Mouse (Mus musculus): Measurements from ENCODE around the gene Pde8b. TPM values are rescaled to one million over a fixed set of nuclear protein-coding genes. Genes with fewer than 3 reads are reported as not detected.

Gene Pde8b
- polyA plus RNA-seq, 1 experiment from 2014 or later = 5.3 TPM

DNA sequence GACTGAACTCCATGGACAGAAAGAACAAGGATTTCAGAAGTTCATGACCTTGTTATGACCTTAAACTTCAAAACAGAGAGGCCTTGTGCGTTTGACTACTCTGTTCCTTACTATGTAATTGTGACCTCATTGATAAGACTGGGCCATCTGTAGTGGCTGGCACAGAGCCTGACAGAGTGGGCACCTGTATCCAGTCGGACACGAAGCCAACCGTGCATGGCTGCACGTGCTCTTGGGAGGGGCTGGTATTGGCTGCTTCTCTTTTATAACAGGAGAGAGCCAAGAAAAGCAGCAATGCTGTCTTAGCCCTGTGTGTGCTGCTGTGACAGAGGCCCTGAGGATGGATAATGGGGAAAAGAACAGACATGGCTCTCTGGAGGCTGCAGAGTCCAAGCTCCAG, 73.7 kb downstream of the Pde8b start:
- H3K9ac ChIP-seq = no peak overlapping the region
- H3K4me3 ChIP-seq = no peak overlapping the region
- H3K27ac ChIP-seq = no peak overlapping the region
- H3K36me3 ChIP-seq = no peaks in the 10 kb centered on the region
- no peaks in the 10 kb centered on the region for H3K4me1 ChIP-seq
- no peaks in the 10 kb centered on the region for H3K27me3 ChIP-seq (replicated peaks)
- H3K9me3 ChIP-seq = no peaks in the 10 kb centered on the region
- ATAC-seq (ENCODE audit: low FRiP score, low read depth) = no peak
- WGBS = 63% methylated on average over 5 of the region's 5 CpGs
- no peak overlapping the region for H3K4me2 ChIP-seq (replicated peaks)

DNA sequence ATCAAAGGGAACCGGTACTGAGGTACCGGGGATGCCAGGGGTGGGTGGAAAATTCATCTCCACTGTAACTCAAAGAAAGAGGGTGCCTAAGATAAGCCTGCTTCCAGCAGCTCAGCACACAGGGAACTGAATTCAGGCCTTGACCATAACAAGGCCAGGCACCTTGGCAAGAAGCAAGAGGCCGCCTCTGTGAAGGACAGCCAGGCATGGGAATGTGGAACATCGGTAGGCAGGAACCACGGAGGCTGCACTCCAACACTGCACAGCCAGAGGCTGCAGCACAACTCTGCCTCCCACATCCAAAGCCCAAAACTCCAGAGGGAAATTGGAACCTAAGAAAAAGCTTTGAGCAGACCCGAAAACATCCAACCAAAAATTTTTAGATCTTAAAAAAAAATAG, 75.9 kb downstream of the Pde8b start:
- H3K4me2 ChIP-seq (replicated peaks) = no peak overlapping the region
- no peaks in the 10 kb centered on the region for H3K4me1 ChIP-seq
- H3K36me3 ChIP-seq = no peaks in the 10 kb centered on the region
- H3K27ac ChIP-seq = no peak overlapping the region
- 83% methylated on average over 6 of the region's 6 CpGs for WGBS
- H3K4me3 ChIP-seq = no peak overlapping the region
- no peak for ATAC-seq (ENCODE audit: low FRiP score, low read depth)
- no peak overlapping the region for H3K9ac ChIP-seq
- H3K27me3 ChIP-seq (replicated peaks) = no peaks in the 10 kb centered on the region
- H3K9me3 ChIP-seq = no peaks in the 10 kb centered on the region

DNA sequence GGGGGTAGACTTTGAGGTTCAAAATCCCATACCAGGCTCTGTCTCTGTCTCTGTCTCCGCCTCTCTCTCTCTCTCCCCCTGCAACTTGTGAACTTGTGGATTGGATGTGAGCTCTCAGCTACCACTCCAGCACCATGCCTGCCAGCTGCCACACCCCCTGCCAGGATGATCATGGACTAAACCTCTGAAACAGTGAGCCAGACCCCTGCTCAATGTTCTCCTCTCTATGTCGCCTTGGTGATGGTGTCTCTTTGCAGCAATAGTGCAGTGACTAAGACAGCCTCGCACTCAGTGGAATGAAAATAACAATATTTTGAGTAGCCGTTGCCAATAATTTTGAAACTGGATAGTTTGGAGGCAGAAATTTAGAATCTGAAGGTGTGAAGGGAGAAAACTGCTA, 77.8 kb downstream of the Pde8b start:
- no peak for ATAC-seq (ENCODE audit: low FRiP score, low read depth)
- no peaks in the 10 kb centered on the region for H3K9me3 ChIP-seq
- no peak overlapping the region for H3K4me2 ChIP-seq (replicated peaks)
- H3K4me1 ChIP-seq = no peaks in the 10 kb centered on the region
- no peaks in the 10 kb centered on the region for H3K36me3 ChIP-seq
- H3K27ac ChIP-seq = no peak overlapping the region
- no peak overlapping the region for H3K9ac ChIP-seq
- 94% methylated on average over 4 of the region's 4 CpGs for WGBS
- no peak overlapping the region for H3K4me3 ChIP-seq
- H3K27me3 ChIP-seq (replicated peaks) = no peaks in the 10 kb centered on the region

DNA sequence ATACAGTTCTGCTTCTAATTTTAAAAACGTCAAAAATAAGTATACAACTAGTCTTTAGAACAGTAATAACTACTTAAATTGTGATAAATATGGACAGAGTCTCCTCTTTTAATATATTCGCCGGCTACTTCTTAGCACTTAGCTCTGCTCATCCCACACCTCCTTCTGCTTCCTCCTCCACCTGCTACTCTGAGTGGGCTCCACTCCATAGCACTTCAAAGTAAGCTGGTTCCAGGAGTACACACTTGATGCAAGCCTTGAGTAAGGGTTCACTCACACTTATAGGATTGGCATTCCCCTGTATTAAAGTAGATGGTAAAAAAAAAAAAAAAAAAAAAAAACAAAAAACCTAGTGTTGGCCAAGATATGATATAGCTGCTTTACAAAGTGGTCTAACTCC, 89.9 kb downstream of the Pde8b start:
- WGBS = 90% methylated on average over 3 of the region's 3 CpGs
- ATAC-seq (ENCODE audit: low FRiP score, low read depth) = no peak
- Histone ChIP-seq H3K9ac (no peak overlapping the region), H3K4me3 (no peak overlapping the region), H3K36me3 (no peaks in the 10 kb centered on the region), H3K27me3 (replicated peaks) (no peaks in the 10 kb centered on the region), H3K27ac (no peak overlapping the region), H3K4me2 (replicated peaks) (no peak overlapping the region), H3K4me1 (no peaks in the 10 kb centered on the region), H3K9me3 (no peaks in the 10 kb centered on the region)

DNA sequence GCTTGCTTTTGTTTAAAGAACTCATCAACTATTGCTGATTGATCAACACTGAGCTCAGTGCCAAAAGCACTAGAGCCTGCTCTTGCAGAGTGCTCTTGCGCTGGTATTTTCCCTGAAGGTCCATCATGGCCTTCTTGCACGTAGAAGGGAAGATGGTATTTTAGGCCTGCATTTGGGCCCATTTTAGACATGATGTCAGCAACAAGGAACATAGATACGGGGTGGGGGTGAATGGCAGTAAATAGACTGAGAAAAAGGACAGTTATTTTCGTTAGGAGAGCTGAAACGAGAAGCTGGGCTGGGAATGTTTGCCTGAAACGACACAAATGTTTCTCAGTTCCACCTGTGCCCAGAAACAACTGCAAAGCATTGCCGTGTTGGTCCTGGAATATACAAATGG, 91.2 kb downstream of the Pde8b start:
- no peaks in the 10 kb centered on the region for H3K4me1 ChIP-seq
- H3K4me2 ChIP-seq (replicated peaks) = no peak overlapping the region
- no peak overlapping the region for H3K9ac ChIP-seq
- H3K27ac ChIP-seq = no peak overlapping the region
- H3K27me3 ChIP-seq (replicated peaks) = no peaks in the 10 kb centered on the region
- H3K4me3 ChIP-seq = no peak overlapping the region
- H3K9me3 ChIP-seq = no peaks in the 10 kb centered on the region
- WGBS = 87% methylated on average over 7 of the region's 7 CpGs
- ATAC-seq (ENCODE audit: low FRiP score, low read depth) = no peak
- H3K36me3 ChIP-seq = no peaks in the 10 kb centered on the region

DNA sequence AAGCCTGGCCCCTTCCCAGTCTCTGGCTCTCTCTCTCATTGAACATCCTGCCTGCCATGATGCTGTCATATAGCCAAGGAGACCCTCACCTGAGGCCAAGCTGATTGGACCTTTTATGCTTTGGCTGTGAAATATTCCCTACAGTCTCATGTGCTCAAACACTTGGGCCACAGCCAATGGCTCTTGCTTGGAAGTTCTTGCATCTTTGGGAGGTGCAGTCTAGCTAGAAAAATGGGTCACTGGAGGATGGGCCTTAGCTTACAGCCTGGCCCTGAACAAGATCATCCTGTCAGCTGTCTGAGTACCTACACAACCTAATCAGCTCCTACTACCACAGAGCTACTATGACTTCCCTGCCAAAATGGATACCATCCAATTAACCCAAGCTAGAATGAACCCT, 105.4 kb downstream of the Pde8b start:
- Histone ChIP-seq H3K27ac (no peak overlapping the region), H3K4me2 (replicated peaks) (no peak overlapping the region), H3K4me3 (no peak overlapping the region), H3K36me3 (no peaks in the 10 kb centered on the region), H3K9me3 (no peaks in the 10 kb centered on the region; the same call in 1 of the 2 replicates), H3K4me1 (no peaks in the 10 kb centered on the region), H3K27me3 (replicated peaks) (no peaks in the 10 kb centered on the region), H3K9ac (no peak overlapping the region)
- ATAC-seq (ENCODE audit: low FRiP score, low read depth) = no peak

DNA sequence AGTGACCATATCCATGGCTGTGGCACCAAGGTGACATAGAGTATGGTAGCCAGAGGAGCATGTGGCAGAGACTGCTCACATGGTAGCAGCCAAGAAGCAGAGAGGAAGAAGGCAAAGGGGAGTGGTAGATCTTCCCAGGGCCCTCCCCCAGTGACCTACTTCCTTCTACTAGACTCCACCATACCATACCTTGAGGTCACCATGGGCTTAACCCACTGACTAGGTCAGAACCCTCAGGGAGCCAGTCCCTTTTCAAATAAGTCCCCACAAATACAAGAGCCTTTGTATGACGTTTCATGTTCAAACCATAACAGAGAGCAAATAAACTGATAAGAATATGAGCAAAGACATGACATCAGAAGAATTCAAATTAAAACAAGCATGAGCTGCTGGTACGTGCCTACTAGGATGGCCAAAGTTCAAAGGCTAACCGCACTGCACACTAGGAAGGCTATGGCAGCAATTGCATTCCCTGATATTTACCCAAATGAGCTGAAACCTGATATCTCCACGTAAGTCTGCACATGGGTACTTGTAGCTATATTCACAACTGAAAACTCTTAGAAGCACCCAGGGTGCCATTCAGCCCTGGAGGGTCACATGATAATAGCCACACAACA, 109.6 kb downstream of the Pde8b start:
- ATAC-seq (ENCODE audit: low FRiP score, low read depth) = no peak
- H3K27ac ChIP-seq = no peak overlapping the region
- WGBS = 81% methylated on average over 4 of the region's 4 CpGs

DNA sequence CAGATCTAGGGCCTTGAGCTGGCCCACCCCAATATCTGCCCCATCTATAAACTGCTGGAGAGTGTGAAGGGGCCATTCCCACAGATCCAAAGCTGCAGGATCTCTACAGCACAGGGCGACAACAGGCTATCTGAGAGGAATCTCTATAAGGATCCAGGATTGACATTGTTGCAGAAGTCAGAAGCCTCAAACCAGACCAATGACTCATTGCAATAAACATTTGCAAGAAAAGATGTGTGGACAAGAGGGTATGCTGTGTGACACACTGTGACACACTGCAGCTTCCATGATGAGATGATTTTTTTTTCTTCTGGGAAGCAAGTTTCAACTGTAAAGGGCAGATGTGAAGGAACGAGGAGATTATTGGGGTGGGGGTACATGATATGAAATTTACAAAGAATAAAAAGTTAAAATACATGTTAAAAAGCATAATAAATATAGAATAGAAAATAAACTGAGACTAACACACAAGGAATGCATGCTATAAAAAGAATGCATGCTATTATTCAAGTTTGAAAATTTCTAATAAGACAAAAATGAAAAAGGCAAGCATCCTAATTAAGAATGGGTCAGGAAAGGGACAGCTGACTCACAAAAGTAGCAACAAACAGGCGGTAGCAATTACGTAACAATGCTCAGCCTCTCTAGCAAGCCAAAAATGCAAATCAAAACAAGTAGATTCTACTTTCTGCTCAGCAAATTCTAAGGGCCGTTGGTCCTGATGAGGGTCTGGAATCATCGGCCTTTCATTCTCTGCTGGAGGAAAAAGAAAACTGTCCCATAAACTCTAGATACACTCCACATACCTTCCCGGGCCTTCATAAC, 114.6 kb downstream of the Pde8b start:
- Histone ChIP-seq H3K36me3 (no peaks in the 10 kb centered on the region), H3K4me3 (no peak overlapping the region), H3K4me2 (replicated peaks) (no peak overlapping the region), H3K27ac (no peak overlapping the region), H3K9me3 (no peaks in the 10 kb centered on the region), H3K9ac (no peak overlapping the region), H3K4me1 (no peaks in the 10 kb centered on the region), H3K27me3 (replicated peaks) (no peaks in the 10 kb centered on the region)
- 87% methylated on average over 7 of the region's 7 CpGs for WGBS
- ATAC-seq (ENCODE audit: low FRiP score, low read depth) = no peak

More for the DNA sequence above, 109.6 kb downstream of the Pde8b start:
- no peaks in the 10 kb centered on the region; the same call in 1 of the 2 replicates for H3K9me3 ChIP-seq
- no peaks in the 10 kb centered on the region for H3K27me3 ChIP-seq (replicated peaks)
- H3K4me1 ChIP-seq = no peaks in the 10 kb centered on the region
- H3K4me3 ChIP-seq = no peak overlapping the region
- no peak overlapping the region for H3K4me2 ChIP-seq (replicated peaks)
- H3K9ac ChIP-seq = no peak overlapping the region
- H3K36me3 ChIP-seq = no peaks in the 10 kb centered on the region

DNA sequence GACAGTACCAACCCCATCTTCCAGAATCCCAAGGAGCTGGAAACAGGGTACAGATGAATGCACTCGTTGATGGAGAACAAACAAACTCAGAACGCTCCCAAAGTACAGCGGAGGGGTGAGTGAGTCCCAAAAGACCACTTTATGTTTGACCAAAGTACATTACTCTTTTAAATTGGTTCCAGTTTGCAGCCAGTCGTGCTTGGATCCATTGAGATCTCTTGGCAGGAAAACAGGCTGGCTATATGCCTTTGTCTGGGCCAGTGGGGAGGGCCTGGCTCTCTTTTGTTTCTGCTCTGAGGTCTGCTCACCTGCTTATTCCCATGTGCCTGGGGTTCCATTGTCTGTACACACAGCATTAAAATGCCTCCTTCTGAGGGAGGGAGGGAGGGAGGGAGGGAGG, 118.3 kb downstream of the Pde8b start:
- H3K4me1 ChIP-seq = no peaks in the 10 kb centered on the region

DNA sequence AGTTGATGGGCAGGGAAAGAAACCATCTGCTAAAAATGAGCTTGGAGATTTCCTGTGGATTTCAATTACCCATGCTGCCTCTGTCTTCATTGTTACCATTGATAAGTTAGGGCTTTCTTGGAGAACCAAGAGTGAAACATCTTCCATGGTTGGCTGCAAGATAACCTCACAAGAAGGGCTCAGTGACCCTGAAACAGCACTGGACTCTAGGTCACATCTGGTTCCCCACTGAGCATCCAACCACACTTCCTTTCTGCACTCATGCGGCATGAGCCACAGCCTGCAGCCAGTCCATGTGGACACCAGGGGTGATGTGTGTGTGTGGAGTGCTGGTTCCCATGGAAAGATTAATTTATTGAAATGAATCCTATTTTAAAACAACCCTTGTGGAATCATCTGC, 119.1 kb downstream of the Pde8b start:
- no peak overlapping the region for H3K27ac ChIP-seq
- WGBS = 54% methylated on average over 1 of the region's 1 CpGs
- ATAC-seq (ENCODE audit: low FRiP score, low read depth) = no peak

More for the DNA sequence above, 118.3 kb downstream of the Pde8b start:
- no peak overlapping the region for H3K4me2 ChIP-seq (replicated peaks)
- H3K9ac ChIP-seq = no peak overlapping the region
- H3K4me3 ChIP-seq = no peak overlapping the region
- H3K9me3 ChIP-seq = no peaks in the 10 kb centered on the region
- ATAC-seq (ENCODE audit: low FRiP score, low read depth) = no peak
- H3K36me3 ChIP-seq = no peaks in the 10 kb centered on the region
- 39% methylated on average over 4 of the region's 4 CpGs for WGBS
- no peak overlapping the region for H3K27ac ChIP-seq
- no peaks in the 10 kb centered on the region for H3K27me3 ChIP-seq (replicated peaks)

DNA sequence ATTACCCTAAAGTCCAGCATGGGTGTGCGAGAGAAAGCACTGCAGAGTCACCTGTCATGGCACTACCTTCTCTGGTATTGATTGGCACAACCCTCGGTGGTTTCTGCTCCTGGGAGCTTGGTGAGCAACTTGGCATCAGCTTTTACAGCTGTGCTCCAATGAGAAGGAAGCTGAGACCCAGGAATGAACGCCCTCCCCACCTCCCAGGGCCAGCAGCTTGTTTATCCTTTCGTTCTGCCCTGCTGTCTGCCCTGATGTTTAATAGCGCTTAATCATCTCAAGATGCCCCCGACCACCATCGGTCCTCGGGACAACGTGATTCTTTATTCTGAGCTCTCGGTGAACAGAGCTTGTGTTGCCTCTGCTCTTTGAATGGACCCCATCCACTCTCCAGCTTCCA, 122.8 kb downstream of the Pde8b start:
- no peak for ATAC-seq (ENCODE audit: low FRiP score, low read depth)
- Histone ChIP-seq H3K4me2 (replicated peaks) (no peak overlapping the region), H3K9me3 (no peaks in the 10 kb centered on the region), H3K4me1 (no peaks in the 10 kb centered on the region), H3K36me3 (no peaks in the 10 kb centered on the region), H3K27me3 (replicated peaks) (no peaks in the 10 kb centered on the region), H3K27ac (no peak overlapping the region), H3K9ac (no peak overlapping the region), H3K4me3 (no peak overlapping the region)
- 74% methylated on average over 10 of the region's 10 CpGs for WGBS

More for the DNA sequence above, 119.1 kb downstream of the Pde8b start:
- H3K4me2 ChIP-seq (replicated peaks) = no peak overlapping the region
- no peaks in the 10 kb centered on the region for H3K27me3 ChIP-seq (replicated peaks)
- no peaks in the 10 kb centered on the region for H3K36me3 ChIP-seq
- H3K4me3 ChIP-seq = no peak overlapping the region
- H3K9me3 ChIP-seq = no peaks in the 10 kb centered on the region
- H3K4me1 ChIP-seq = no peaks in the 10 kb centered on the region
- no peak overlapping the region for H3K9ac ChIP-seq

DNA sequence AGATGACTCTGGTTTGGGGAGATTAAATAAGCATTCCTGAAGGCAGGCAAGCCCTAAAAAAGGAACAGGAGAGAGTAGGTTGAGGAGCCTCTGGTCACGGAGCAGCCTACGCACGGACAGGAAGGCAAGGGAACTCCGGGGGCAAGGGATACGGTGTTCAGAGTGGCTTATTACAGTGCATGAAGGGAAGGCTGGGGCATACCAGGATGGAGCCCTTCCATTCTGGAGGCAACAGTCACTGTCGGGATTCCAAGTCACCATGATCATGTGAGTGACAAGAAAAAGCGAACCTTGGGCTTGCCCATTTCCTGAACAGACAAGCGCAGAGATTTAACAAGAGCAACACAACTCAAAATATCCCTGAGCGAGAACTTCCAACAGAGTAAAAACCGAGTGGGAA, 123.3 kb downstream of the Pde8b start:
- Histone ChIP-seq H3K4me2 (replicated peaks) (no peak overlapping the region), H3K27me3 (replicated peaks) (no peaks in the 10 kb centered on the region), H3K27ac (no peak overlapping the region), H3K4me1 (no peaks in the 10 kb centered on the region), H3K4me3 (no peak overlapping the region), H3K9ac (no peak overlapping the region), H3K36me3 (no peaks in the 10 kb centered on the region), H3K9me3 (no peaks in the 10 kb centered on the region)
- no peak for ATAC-seq (ENCODE audit: low FRiP score, low read depth)
- WGBS = 91% methylated on average over 10 of the region's 10 CpGs
